Mouse (Mus musculus) megakaryocyte, adult 5-6 weeks (primary cell): ENCODE data around the gene Olfr509. TPM values are rescaled to one million over a fixed set of nuclear protein-coding genes. Genes with fewer than 3 reads are reported as not detected.
"Not testable (repeated sequence)": the region's sequence is repeated elsewhere in the genome, so short reads cannot be mapped to it uniquely, and the experiment has no call there.

Source experiments
- ATAC-seq: 2 replicates; pipeline ENCODE4 v1.8.0; 2016; ENCODE audit warnings: mild to moderate bottlenecking, inconsistent platforms; ENCODE audit not compliant: poor library complexity, severe bottlenecking
- total RNA-seq, 2 experiments: library from RNA; stranded (forward) in 1 of 2; stranded (reverse) in 1 of 2; fragments of 153-499, 151-499 nt in 1 of 2; fragments of 221-1000, 200-1000 nt in 1 of 2; gene quantifications; 2 replicates each; pipeline versions ENCODE4 v1.2.3 to v1.2.4; 2015 to 2017

The Olfr509 gene
- total RNA-seq (2015) (not detected in 2 replicates), total RNA-seq (2017) (not detected in 2 replicates)

GRCm38 (mm10) chr7:108651806-108652205 lies at the start of gene Olfr509:
Gene Olfr509, minus strand, starts transcription at chr7:108651906.
- no peak for ATAC-seq

GRCm38 (mm10) chr7:108678886-108679285 lies 27.2 kb upstream of the Olfr509 start:
- no peak for ATAC-seq

GRCm38 (mm10) chr7:108671058-108671457 lies 19.4 kb upstream of the Olfr509 start:
- no peak for ATAC-seq

- ATAC-seq, result no peak
Measured at GRCm38 (mm10) chr7:108666118-108666517, 14.4 kb upstream of the Olfr509 start, which contains the start of gene Olfr510. Gene Olfr510, plus strand, starts transcription at chr7:108666418.

- ATAC-seq, result no peak
Measured at GRCm38 (mm10) chr7:108662419-108662818, 10.7 kb upstream of the Olfr509 start.

- no peak for ATAC-seq
Measured at GRCm38 (mm10) chr7:108629694-108630093, 22.0 kb downstream of the Olfr509 start, which contains the start of gene Olfr508. Gene Olfr508, plus strand, starts transcription at chr7:108629994.

GRCm38 (mm10) chr7:108621514-108621913 lies 30.2 kb downstream of the Olfr509 start, which contains the start of gene Olfr507:
Gene Olfr507, plus strand, starts transcription at chr7:108621814.
- no peak for ATAC-seq

GRCm38 (mm10) chr7:108616781-108617180 lies 34.9 kb downstream of the Olfr509 start:
- ATAC-seq, result not testable (repeated sequence)

- ATAC-seq, result no peak
Measured at GRCm38 (mm10) chr7:108614110-108614509, 37.6 kb downstream of the Olfr509 start.

- no peak for ATAC-seq
Measured at GRCm38 (mm10) chr7:108610487-108610886, 41.2 kb downstream of the Olfr509 start, which contains the start of gene Olfr506. Gene Olfr506, plus strand, starts transcription at chr7:108610787.

GRCm38 (mm10) chr7:108601916-108602315 lies 49.8 kb downstream of the Olfr509 start:
- ATAC-seq, result not testable (repeated sequence)

Other genes with a start within 250 kb of the Olfr509 start
- not detected in 2 replicates for gene Olfr497, start 231.5 kb downstream of the Olfr509 start, total RNA-seq (2015)
- not detected in 2 replicates for gene Olfr497, start 231.5 kb downstream of the Olfr509 start, total RNA-seq (2017)
- not detected in 2 replicates for gene Olfr498, start 186.6 kb downstream of the Olfr509 start, total RNA-seq (2015)
- not detected in 2 replicates for gene Olfr498, start 186.6 kb downstream of the Olfr509 start, total RNA-seq (2017)
- not detected in 2 replicates for gene Olfr502, start 126.8 kb downstream of the Olfr509 start, total RNA-seq (2015)
- not detected in 2 replicates for gene Olfr502, start 126.8 kb downstream of the Olfr509 start, total RNA-seq (2017)
- not detected in 2 replicates for gene Olfr503, start 107.4 kb downstream of the Olfr509 start, total RNA-seq (2015)
- not detected in 2 replicates for gene Olfr503, start 107.4 kb downstream of the Olfr509 start, total RNA-seq (2017)
- not detected in 2 replicates for gene Olfr504, start 86.1 kb downstream of the Olfr509 start, total RNA-seq (2015)
- gene Olfr504, start 86.1 kb downstream of the Olfr509 start, total RNA-seq (2017), result not detected in 2 replicates
- gene Olfr506, start 41.1 kb downstream of the Olfr509 start, total RNA-seq (2015), result not detected in 2 replicates
- gene Olfr506, start 41.1 kb downstream of the Olfr509 start, total RNA-seq (2017), result not detected in 2 replicates
- gene Olfr507, start 30.1 kb downstream of the Olfr509 start, total RNA-seq (2015), result not detected in 2 replicates
- not detected in 2 replicates for gene Olfr507, start 30.1 kb downstream of the Olfr509 start, total RNA-seq (2017)
- gene Olfr508, start 21.9 kb downstream of the Olfr509 start, total RNA-seq (2015), result not detected in 2 replicates
- not detected in 2 replicates for gene Olfr508, start 21.9 kb downstream of the Olfr509 start, total RNA-seq (2017)
- not detected in 2 replicates for gene Olfr510, start 14.5 kb upstream of the Olfr509 start, total RNA-seq (2015)
- not detected in 2 replicates for gene Olfr510, start 14.5 kb upstream of the Olfr509 start, total RNA-seq (2017)
- gene Olfr512, start 61.4 kb upstream of the Olfr509 start, total RNA-seq (2015), result not detected in 2 replicates
- gene Olfr512, start 61.4 kb upstream of the Olfr509 start, total RNA-seq (2017), result not detected in 2 replicates
- gene Olfr513, start 99.1 kb upstream of the Olfr509 start, total RNA-seq (2015), result not detected in 2 replicates
- gene Olfr513, start 99.1 kb upstream of the Olfr509 start, total RNA-seq (2017), result not detected in 2 replicates
- not detected in 2 replicates for gene Olfr514, start 174.1 kb upstream of the Olfr509 start, total RNA-seq (2015)
- gene Olfr514, start 174.1 kb upstream of the Olfr509 start, total RNA-seq (2017), result not detected in 2 replicates
- gene Olfr516, start 198.6 kb upstream of the Olfr509 start, total RNA-seq (2015), result not detected in 2 replicates
- gene Olfr516, start 198.6 kb upstream of the Olfr509 start, total RNA-seq (2017), result not detected in 2 replicates
- gene Olfr517, start 220.5 kb upstream of the Olfr509 start, total RNA-seq (2015), result not detected in 2 replicates
- gene Olfr517, start 220.5 kb upstream of the Olfr509 start, total RNA-seq (2017), result not detected in 2 replicates
- gene Olfr518, start 233.1 kb upstream of the Olfr509 start, total RNA-seq (2015), result not detected in 2 replicates
- not detected in 2 replicates for gene Olfr518, start 233.1 kb upstream of the Olfr509 start, total RNA-seq (2017)
- not detected in 2 replicates for gene Olfr519, start 242.5 kb upstream of the Olfr509 start, total RNA-seq (2015)
- gene Olfr519, start 242.5 kb upstream of the Olfr509 start, total RNA-seq (2017), result not detected in 2 replicates